Mouse (Mus musculus): ENCODE measurements around the gene Txndc8.

Gene Txndc8

DNA sequence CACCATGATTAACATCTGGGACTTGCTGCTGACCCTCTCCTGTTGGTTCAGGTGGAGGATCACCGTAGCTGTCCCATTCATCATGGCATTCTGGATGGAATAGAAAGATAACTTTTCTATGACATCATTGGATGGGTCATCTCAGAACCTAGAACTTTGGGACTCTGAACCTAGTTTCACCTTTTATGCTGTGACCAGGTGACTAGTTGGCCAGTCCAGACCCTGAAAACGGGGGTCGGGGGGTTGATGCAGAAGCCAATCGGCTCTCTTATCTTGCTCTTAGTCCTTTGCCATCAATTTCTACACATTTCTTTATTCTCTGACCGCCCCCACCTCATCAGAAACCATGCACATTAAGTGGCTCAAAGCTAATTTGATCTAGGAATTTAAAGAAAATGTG lies at the start of gene Txndc8:
Txndc8 (minus strand) TSS at position 101 of the 400 bp plus-strand sequence.
- no peak for DNase-seq (ENCODE audit: low spot score in 2 of 2)

- DNase-seq (ENCODE audit: low spot score in 2 of 2) = no peak
These were observed 46.7 kb upstream of the Txndc8 start for GRCm38 (mm10) chr4:58055653-58056052.

DNA sequence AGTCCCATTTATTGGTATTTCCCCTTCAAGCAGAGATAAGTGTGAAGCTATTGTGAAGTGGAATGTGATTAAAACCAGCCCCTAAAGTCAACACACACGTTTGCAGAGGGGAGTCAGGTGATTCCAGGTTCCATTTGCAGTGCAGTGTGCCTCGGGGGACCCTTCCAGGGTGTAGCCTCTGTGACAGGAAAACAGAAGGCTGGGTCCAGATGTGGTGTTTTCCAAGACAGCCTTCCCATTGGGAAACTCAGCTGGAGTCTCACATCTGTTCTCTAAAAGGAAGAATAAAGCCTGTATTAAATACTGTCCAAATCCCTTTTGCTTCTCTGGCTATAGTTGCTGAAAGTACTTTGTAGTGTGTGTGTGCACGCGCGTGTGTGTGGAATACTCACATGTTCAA lies 45.5 kb upstream of the Txndc8 start:
- DNase-seq (ENCODE audit: low spot score in 2 of 2) = no peak

DNA sequence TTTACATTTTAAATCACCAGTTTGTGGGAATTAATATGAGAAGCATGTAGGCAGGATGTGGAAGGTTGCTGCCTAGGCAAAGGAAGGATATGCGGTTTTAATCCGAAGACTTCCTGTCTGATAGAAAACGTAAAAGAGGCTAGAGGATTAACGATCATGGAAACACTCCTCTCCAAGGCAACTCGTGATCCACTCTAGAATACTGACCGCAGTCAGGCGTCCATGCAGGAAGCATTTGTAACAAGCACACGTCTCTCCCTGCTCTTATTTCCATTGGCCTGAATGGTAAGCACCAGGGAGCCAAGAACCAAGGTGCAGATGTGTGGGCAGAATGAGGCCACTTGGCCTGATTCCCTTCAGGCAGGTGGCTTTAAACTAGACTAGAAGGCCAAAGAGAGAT lies 41.8 kb upstream of the Txndc8 start:
- peak in 1 of 2 experiments; percentile 24 for DNase-seq (ENCODE audit: low spot score in 2 of 2)

- no peak for DNase-seq (ENCODE audit: low spot score in 2 of 2)
These were observed 41.4 kb upstream of the Txndc8 start for GRCm38 (mm10) chr4:58050276-58050675.

GRCm38 (mm10) chr4:58044833-58045232 lies 35.9 kb upstream of the Txndc8 start:
- no peak for DNase-seq (ENCODE audit: low spot score in 2 of 2)

DNA sequence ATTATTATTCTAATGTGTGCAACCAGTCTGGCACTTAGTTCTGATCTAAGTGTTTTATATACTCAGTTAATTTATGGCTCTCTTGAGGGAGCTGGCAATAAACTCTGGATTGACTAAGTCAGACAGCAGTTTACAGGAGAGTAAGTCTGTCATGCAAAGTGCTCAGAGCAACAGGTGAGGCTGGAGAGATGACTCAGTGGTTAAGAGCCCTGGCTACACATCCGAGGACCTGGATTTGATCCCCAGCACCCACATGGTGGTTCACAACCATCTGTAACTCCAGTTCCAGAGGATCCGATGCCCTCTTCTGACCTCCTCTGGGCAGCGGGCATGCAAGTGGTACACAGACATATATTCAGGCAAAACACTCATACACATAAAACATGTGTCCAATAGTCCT lies 35.4 kb upstream of the Txndc8 start:
- no peak for DNase-seq (ENCODE audit: low spot score in 2 of 2)

- DNase-seq (ENCODE audit: low spot score in 2 of 2) = no peak
These were observed 31.2 kb upstream of the Txndc8 start for GRCm38 (mm10) chr4:58040093-58040492.

DNA sequence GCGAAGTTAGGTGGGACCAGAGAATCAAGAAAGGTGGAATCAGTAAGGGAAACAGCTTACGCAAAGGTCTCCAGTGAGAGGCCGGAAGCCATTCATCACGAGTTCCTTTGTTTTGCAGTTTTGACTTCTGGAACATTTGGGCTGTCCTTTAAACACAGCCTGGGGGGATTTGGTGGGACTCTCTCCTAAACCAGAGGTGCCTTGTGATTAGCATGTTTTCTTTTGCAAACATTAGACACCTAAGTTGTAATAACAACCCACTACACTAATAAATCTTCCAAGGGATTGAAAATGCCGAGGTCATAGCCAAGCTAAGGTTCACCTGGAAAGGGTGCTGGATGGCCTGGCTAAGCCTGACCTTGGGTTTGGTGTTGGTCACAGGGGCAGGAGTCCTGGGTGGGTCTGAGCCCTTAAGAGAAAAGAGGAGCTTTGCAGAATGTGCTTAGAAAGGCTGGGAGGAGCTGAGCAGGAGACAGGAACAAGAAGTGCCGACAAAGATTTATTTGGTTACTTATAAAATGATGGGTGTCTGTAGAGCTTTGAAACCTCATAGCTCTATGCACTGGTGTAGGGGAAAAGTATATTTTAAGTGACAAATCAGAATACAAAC lies 28.3 kb upstream of the Txndc8 start:
- no peak for DNase-seq (ENCODE audit: low spot score in 2 of 2)

DNA sequence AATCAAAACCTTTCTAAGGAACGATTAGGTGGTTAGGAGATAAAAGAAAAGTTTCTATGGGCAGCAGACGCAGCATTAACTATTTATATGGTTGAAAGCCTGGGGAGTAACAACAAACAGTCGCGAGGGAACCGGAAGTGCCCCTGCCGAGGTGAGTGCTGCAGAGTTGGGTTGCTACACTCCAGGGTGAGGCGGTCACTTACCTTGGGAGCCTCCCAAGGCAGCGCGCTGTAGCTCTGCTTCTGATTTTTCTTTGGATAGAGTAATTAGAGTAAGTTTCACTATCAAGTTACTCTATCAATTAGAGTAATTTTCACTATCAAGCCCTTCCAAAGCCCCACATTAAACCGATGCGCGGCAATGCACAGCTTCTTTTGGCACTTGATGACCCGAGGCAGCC lies 25.7 kb upstream of the Txndc8 start:
- no peak for DNase-seq (ENCODE audit: low spot score in 2 of 2)

DNA sequence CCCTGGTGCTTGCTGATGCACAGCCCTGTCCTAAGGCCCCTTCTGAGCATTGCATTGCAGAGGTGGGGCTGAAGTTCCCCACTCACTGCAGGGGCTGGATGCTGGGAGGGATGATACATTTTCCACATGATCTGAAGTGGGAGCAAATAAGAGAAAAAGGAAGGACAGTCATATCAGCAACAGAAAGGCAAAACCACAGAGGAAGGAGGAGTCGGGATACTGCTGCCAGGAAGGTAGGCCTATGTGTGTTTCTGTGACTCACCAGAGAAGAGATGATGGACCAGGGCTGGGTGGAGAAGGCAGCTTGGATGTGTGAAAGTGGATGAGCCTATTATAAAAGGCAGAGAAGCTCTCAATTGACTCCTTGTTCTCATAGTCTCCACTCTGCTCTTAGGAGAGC lies 23.8 kb upstream of the Txndc8 start:
- DNase-seq (ENCODE audit: low spot score in 2 of 2) = no peak

DNA sequence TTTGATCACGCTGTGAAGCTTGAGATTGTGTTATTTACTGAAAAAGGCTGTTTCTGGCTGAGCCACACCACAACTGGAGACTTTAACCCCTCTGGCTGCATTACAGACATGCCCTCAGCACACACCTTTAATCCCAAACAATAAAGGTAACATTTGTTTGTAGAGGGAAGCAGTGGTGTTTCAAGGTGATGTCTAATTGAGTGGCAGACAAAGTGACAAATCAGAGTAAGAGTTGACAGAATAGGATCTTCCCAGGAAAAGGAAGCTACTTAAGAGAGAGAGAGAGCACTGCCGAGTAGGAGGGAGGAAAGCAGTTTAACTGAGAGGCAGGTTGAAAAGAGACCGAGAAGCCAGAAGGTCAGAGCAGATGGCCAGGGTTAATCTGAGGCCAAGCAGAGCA lies 5.4 kb downstream of the Txndc8 start:
- DNase-seq (ENCODE audit: low spot score in 2 of 2) = no peak

DNA sequence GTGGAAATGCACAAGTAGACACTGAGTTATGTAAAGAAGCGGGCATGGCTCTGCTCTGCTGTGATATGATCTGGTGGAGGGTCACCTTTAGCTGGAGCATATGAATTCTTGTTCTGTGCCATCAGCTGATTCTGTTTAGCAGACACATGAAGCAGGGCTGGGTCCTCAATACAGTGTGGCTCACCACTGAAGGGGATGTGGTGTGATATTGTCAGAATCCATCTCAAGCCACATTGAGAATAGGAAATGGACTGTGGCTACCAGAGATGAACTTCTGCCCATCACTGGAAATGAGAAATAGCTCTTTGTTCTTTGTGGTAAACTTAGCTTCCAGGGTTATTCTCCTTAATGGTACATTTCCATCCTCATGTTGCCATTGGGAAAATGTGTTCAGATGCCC lies 17.5 kb downstream of the Txndc8 start:
- DNase-seq (ENCODE audit: low spot score in 2 of 2) = no peak

- no peak for DNase-seq (ENCODE audit: low spot score in 2 of 2)
These were observed 34.4 kb downstream of the Txndc8 start for GRCm38 (mm10) chr4:57974400-57975117.

DNA sequence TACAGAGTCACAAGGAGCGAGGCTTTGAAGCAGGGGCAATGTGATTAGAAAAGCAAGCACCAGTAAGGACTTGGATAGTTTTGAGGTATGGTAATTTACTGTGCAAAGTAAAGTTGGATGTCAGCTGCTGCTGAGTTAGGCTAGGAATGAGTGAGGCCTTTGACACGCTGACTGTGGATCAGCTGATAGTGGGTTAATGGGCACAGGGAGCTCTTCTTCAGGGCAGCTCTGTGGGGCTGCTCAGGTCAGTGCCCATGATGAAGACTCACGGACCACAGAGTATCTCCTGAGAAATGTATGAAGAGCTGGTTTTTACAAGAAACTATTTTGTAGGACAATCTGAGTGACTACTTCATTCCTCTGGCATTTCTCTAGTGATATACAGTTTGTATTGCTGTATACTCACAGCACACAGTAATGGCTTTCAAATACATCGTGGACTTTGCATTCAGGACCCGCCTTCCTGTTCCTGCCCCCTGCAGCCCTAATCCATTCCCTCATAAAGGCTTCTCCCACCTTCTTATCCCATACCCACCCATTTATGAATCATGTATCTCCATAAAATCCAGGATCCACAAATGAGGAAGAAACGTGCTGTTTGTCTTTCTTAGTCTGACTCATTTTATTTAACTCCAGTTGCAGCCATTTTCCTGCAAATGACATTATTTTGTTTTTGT lies 35.2 kb downstream of the Txndc8 start:
- DNase-seq (ENCODE audit: low spot score in 2 of 2) = no peak

DNA sequence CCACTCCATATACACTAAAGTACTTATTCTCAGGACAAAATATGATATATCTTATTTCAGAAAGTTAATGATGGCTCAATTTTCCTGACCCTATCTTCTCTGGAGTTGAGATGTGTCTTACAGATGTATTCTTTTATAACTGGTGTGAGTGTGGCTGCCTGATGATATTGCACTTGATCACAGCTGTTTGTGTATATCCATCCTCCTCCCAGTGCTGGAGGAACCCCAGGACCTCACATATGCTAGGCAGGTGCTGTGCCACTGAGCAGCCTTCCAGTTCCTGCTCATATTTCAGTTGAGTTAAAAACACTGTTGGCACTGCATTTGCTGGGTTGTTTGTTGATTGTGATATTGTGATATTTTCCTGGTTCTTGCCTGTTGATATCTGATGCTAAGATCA lies 38.6 kb downstream of the Txndc8 start:
- DNase-seq (ENCODE audit: low spot score in 2 of 2) = no peak

DNA sequence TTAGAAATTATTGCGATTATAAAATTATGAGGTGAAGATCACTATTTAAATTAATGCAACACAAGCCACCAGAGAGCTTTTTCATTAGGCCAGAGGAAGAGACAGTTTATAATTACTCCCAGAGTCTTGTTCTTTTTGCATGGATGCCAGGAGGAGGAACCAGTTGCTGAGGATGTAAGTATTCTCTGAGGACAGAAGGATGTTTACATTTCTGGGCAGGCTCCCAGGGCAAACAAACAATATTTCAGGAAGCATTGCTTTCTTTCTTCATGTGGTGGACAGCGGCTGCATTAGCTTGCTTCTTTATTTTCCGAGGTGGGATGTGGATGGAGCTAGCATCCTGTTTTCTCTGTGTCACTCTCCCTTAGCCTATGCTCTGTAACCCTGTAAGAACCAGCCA lies 41.7 kb downstream of the Txndc8 start:
- DNase-seq (ENCODE audit: low spot score in 2 of 2) = no peak

- no peak for DNase-seq (ENCODE audit: low spot score in 2 of 2)
These were observed 43.4 kb downstream of the Txndc8 start for GRCm38 (mm10) chr4:57965516-57965915.

- no peak for DNase-seq (ENCODE audit: low spot score in 2 of 2)
These were observed 44.8 kb downstream of the Txndc8 start for GRCm38 (mm10) chr4:57964143-57964542.

GRCm38 (mm10) chr4:57959056-57959455 lies 49.9 kb downstream of the Txndc8 start:
- DNase-seq (ENCODE audit: low spot score in 2 of 2) = no peak

DNA sequence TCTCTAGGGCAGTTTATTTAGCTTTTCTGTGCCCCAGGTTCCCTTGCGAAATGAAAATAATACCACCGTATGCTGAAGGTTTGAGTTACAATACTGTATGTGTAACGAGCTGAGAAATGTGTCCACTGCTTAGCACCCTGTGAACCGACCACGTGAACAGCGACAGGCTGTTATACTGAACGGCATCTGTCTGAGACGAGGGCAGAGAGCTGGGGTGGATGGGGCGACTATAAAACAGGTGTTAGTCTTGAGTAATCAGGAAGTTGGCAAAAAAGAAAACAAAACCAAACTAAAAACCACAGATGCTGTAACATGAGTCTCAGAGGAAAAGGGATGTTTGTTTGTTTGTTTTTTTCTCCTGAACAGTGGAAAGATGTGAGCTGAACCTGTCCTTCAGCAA lies 50.8 kb downstream of the Txndc8 start:
- DNase-seq (ENCODE audit: low spot score in 2 of 2) = no peak

DNA sequence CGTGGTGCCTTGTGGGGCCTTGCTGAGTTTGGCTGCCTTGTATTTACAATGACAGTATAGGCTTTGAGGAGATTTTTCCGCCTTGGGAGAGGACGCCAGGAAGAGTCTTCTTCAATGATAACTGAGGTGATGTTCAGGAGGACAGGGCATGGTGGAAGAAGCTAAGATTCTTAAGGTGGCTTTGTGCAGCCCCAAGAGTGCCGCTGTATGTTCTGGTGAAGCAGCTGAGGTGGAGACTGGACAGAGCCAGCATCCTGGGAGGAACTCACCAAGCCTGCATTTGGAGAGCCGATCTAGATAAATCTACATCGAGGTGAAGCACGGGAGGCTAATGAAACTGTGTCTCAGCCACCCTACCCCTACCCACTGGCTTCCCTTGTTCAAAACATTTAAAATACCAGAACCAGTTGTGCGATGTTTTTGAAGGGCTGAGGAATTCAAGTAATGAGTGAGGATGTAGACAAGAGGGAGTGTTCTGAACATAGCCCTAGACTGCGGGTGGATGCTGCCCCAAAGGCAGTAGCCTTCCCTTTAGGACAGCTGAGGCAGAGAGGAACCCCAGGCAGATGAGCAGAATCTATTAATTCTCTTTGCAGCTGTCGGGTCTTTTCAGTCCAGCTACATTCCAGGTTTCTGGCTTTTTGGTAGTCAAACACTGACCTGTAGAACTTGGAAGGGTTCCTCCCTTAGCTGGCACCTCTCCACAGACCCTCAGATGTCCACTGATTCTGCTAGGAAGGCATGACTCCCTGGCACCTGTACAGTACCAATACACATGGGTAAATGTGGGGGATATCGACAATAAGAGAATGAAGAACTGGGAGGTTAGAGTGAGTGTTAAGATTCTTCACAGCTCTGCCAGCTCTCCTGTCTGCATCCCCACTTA lies 51.5 kb downstream of the Txndc8 start:
- no peak for DNase-seq (ENCODE audit: low spot score in 2 of 2)

All from right cerebral cortex, postnatal 10 days (tissue).